Mouse (Mus musculus) limb, embryonic 14.5 days (tissue): ENCODE results near the gene Tiam1. TPM values are rescaled to one million over a fixed set of nuclear protein-coding genes. Genes with fewer than 3 reads are reported as not detected.

Experiments
- ATAC-seq: fragments of 200-750 bp; cut with Nextera tagmentation; 2 replicates; pipeline ENCODE4 v1.8.0; 2017; ENCODE audit warnings: low read depth, moderate number of reproducible peaks, moderate TSS enrichment; ENCODE audit not compliant: low FRiP score
- DNase-seq: peaks from one replicate; pipeline ENCODE4 v3.0.0-alpha.2; 2015; ENCODE audit warnings: low spot score
- H3K27ac ChIP-seq: fragments of 300-500 bp; sonication (generic); replicated peaks from 2 replicates; pipeline ENCODE4 v1.5.1; 2014; ENCODE audit warnings: low read depth, mild to moderate bottlenecking, low read length, moderate library complexity, mixed read lengths
- H3K27me3 ChIP-seq: fragments of 300-500 bp; sonication (generic); 2 replicates; pipeline ENCODE4 v1.6.1; 2014; ENCODE audit warnings: low read length, mixed read lengths; ENCODE audit not compliant: control insufficient read depth, insufficient read depth
- H3K36me3 ChIP-seq: fragments of 300-500 bp; sonication (generic); 2 replicates; pipeline ENCODE4 v1.6.1; 2014; ENCODE audit warnings: mild to moderate bottlenecking, low read length, moderate library complexity, mixed read lengths; ENCODE audit not compliant: control insufficient read depth, insufficient read depth
- H3K4me1 ChIP-seq: fragments of 300-500 bp; sonication (generic); 2 replicates; pipeline ENCODE4 v1.6.1; 2014; ENCODE audit warnings: antibody characterized with exemption, low read length, mixed read lengths; ENCODE audit not compliant: control insufficient read depth, insufficient read depth
- H3K4me2 ChIP-seq: fragments of 300-500 bp; sonication (generic); replicated peaks from 2 replicates; pipeline ENCODE4 v1.6.1; 2014; ENCODE audit warnings: low read depth, mild to moderate bottlenecking, low read length, moderate library complexity; ENCODE audit not compliant: severe bottlenecking
- H3K4me3 ChIP-seq: fragments of 300-500 bp; sonication (generic); replicated peaks from 2 replicates; pipeline ENCODE4 v1.5.1; 2014; ENCODE audit warnings: low read length
- H3K9ac ChIP-seq: fragments of 300-500 bp; sonication (generic); 2 replicates; pipeline ENCODE4 v1.6.1; 2014; ENCODE audit warnings: mild to moderate bottlenecking, low read depth, low read length, moderate library complexity; ENCODE audit not compliant: severe bottlenecking
- H3K9me3 ChIP-seq: fragments of 300-500 bp; sonication (generic); 2 replicates; pipeline ENCODE4 v1.6.1; 2016; ENCODE audit warnings: low read length; ENCODE audit not compliant: control insufficient read depth
- POLR2A ChIP-seq: fragments of 200-500 bp; IDR thresholded peaks from 2 replicates; pipeline ENCODE4 v1.8.0; 2012; ENCODE audit warnings: inconsistent platforms, mild to moderate bottlenecking, moderate library complexity, borderline replicate concordance; ENCODE audit not compliant: insufficient read depth, insufficient read length; ENCODE audit errors: extremely low read depth
- WGBS: fragments of 180-500 bp; shearing (Covaris S2); extraction: QIAGEN DNeasy Blood & Tissue Kit; methylation state at CpG from one replicate; pipeline ENCODE4 v1.1.7; 2014; 5-methylcytosine and 5-hydroxymethylcytosine counted together
- polyA plus RNA-seq, 2 experiments: library from polyadenylated mRNA; depleted of rRNA in 1 of 2; stranded (reverse) in 1 of 2; unstranded in 1 of 2; fragments of >200 nt; fragmentation: Nextera tagmentation in 1 of 2; extraction: Ambion mirVana in 1 of 2; gene quantifications; 2 replicates each; pipeline versions ENCODE4 v1.2.1 to v1.2.3; 2012 to 2014

The Tiam1 gene
- polyA plus RNA-seq, 2 experiments = 22.4 to 54.9 TPM

DNA sequence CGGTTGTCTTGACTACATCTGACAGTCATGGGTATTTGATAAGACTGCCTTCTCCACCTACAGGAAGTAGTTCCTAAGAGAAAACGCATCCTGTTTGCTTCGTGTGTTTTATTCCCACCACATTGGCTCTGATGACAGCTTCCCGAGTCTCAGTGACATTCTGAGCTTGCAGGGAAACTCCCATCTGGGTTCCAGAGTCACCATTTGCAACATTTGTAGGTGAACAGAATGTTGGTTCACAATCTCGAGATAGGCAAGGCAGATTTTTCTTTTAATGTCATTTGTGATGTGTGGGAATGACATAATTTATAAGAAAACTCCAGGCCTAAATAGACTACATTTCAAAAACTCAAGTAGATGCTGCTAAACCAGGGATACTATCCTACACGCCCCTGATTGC, 207.0 kb downstream of the Tiam1 start:
- H3K27me3 ChIP-seq = no peaks in the 10 kb centered on the region
- H3K4me1 ChIP-seq = 0 out of 2 replicates have a peak, but pooled peaks cover 4% of the 10 kb centered on the region
- no peak overlapping the region for H3K9ac ChIP-seq
- 66% methylated on average over 6 of the region's 6 CpGs for WGBS
- H3K27ac ChIP-seq = no peak overlapping the region
- no peak for DNase-seq
- H3K4me3 ChIP-seq = no peak overlapping the region
- no peaks in the 10 kb centered on the region for H3K36me3 ChIP-seq
- H3K4me2 ChIP-seq = no peak overlapping the region
- H3K9me3 ChIP-seq = no peaks in the 10 kb centered on the region
- no peak for TF ChIP-seq POLR2A
- ATAC-seq = no peak

GRCm38 (mm10) chr16:89935398-89935797, 208.2 kb downstream of the Tiam1 start:
- ATAC-seq = no peak

GRCm38 (mm10) chr16:89934616-89935015, 209.0 kb downstream of the Tiam1 start:
- WGBS = 82% methylated on average over 10 of the region's 10 CpGs
- H3K4me1 ChIP-seq = 0 out of 2 replicates have a peak, but pooled peaks cover 4% of the 10 kb centered on the region
- no peak overlapping the region for H3K27ac ChIP-seq
- no peak for ATAC-seq
- no peak overlapping the region for H3K9ac ChIP-seq
- no peak for DNase-seq
- H3K36me3 ChIP-seq = no peaks in the 10 kb centered on the region
- TF ChIP-seq POLR2A = no peak
- H3K9me3 ChIP-seq = no peaks in the 10 kb centered on the region
- H3K4me2 ChIP-seq = no peak overlapping the region
- no peak overlapping the region for H3K4me3 ChIP-seq
- H3K27me3 ChIP-seq = no peaks in the 10 kb centered on the region

More at GRCm38 (mm10) chr16:89935398-89935797, 208.2 kb downstream of the Tiam1 start:
- WGBS = 79% methylated on average over 12 of the region's 12 CpGs
- Histone ChIP-seq H3K4me1 (0 out of 2 replicates have a peak, but pooled peaks cover 4% of the 10 kb centered on the region), H3K36me3 (no peaks in the 10 kb centered on the region), H3K27me3 (no peaks in the 10 kb centered on the region), H3K4me3 (no peak overlapping the region), H3K27ac (no peak overlapping the region), H3K9me3 (no peaks in the 10 kb centered on the region), H3K9ac (no peak overlapping the region), H3K4me2 (no peak overlapping the region)
- DNase-seq = no peak
- TF ChIP-seq POLR2A = no peak

DNA sequence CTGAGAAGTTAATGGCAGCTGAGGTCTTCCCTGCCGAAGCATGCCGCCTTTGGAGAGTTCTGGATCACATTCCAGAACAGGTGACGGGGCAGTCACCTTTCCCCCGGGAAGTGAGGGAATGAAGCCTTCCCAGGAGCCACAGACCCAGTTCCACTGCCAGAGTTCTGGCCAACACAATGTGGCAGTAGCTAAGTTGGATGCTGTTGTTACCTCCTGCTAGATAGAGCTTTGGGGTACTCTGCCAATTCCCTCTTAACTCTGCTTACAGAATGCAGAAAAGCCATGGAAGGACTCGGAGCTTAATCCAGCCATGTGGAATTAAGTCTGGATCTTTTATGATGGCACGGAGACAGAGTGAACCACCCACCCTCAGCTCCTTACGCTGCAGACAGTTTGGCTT, 209.6 kb downstream of the Tiam1 start:
- Histone ChIP-seq H3K4me1 (0 out of 2 replicates have a peak, but pooled peaks cover 3% of the 10 kb centered on the region), H3K4me2 (no peak overlapping the region), H3K27me3 (no peaks in the 10 kb centered on the region), H3K27ac (no peak overlapping the region), H3K9ac (no peak overlapping the region), H3K36me3 (no peaks in the 10 kb centered on the region), H3K4me3 (no peak overlapping the region), H3K9me3 (no peaks in the 10 kb centered on the region)
- ATAC-seq (no peak), DNase-seq (no peak)
- no peak for TF ChIP-seq POLR2A
- 49% methylated on average over 7 of the region's 7 CpGs for WGBS

DNA sequence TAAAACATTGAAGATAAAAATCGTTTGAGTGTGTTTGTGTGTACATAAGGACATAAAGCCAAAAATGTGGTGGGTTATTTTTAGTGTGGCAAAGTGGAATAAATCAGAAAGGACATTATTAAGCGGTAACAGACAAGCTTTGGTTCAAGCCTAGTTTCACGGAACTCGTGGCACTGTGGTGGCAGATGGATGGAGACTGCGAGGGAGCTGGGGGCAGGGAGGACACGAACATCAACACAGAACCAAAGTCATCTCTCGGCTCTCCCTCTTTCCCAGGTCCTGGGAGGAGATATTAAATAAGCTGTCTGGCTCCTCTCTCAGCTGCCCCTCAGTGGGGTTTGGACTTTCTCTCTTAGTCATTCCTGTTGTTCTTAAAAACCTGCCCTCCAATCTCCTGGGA, 215.0 kb downstream of the Tiam1 start:
- Histone ChIP-seq H3K27ac (no peak overlapping the region), H3K4me3 (no peak overlapping the region), H3K4me1 (peaks cover 6% of the 10 kb centered on the region), H3K36me3 (no peaks in the 10 kb centered on the region), H3K9ac (no peak overlapping the region), H3K4me2 (no peak overlapping the region), H3K9me3 (no peaks in the 10 kb centered on the region), H3K27me3 (no peaks in the 10 kb centered on the region)
- WGBS = 88% methylated on average over 7 of the region's 7 CpGs
- no peak for ATAC-seq
- no peak for TF ChIP-seq POLR2A
- DNase-seq = no peak
